In genomic region chr12:21378765-21379346, GRCm38 (mm10) we compare ENCODE assay signal across 7 mouse cellular contexts. TPM values are rescaled to one million over a fixed set of nuclear protein-coding genes. Genes with fewer than 3 reads are reported as not detected.
DNase-seq lines count a peak whose midpoint lies in the region; ATAC-seq lines count a peak whose summit lies in the region.
"Not testable (repeated sequence)": the region's sequence is repeated elsewhere in the genome, so short reads cannot be mapped to it uniquely, and the experiment has no call there.

No protein-coding gene starts in this region.

- H3K4me3 ChIP-seq in liver, embryonic 12.5 days; liver, embryonic 16.5 days (ENCODE audit: low read depth, low read length): not testable (repeated sequence)

- H3K27me3 ChIP-seq in liver, embryonic 12.5 days (replicated peaks); liver, embryonic 16.5 days (ENCODE audit: control insufficient read depth, insufficient read depth, low read depth, low read length): not testable (repeated sequence)

- peak overlapping the region; percentile 48 for H3K9ac ChIP-seq in liver, embryonic 12.5 days
- not testable (repeated sequence) for H3K9ac ChIP-seq in liver, embryonic 16.5 days (ENCODE audit: low read depth, low read length)

- H3K27ac ChIP-seq in liver, embryonic 12.5 days, result peak overlapping the region; percentile 82
- peak overlapping the region; percentile 69 for H3K27ac ChIP-seq in liver, embryonic 16.5 days (ENCODE audit: low read length)

- ATAC-seq in common myeloid progenitor, adult 5-6 weeks (replicated peaks; ENCODE audit: low read depth, poor library complexity, severe bottlenecking), result peak; percentile 77
- peak; percentile 65 to 76 for ATAC-seq in hematopoietic stem cell, adult 5-6 weeks (replicated peaks in 1 of 2; ENCODE audit: insufficient read depth in 1 of 2, low FRiP score in 2 of 2, low TSS enrichment in 1 of 2, low read depth in 1 of 2, poor library complexity in 2 of 2, severe bottlenecking in 2 of 2)
- ATAC-seq in liver, embryonic 12.5 days, result peak; percentile 74
- peak; percentile 56 for ATAC-seq in liver, embryonic 16.5 days (ENCODE audit: low read depth)
- peak; percentile 43; the same call in 1 of the 2 replicates for ATAC-seq in megakaryocyte-erythroid progenitor cell, adult 5-6 weeks (replicated peaks; ENCODE audit: low FRiP score, low TSS enrichment, poor library complexity, severe bottlenecking)

- WGBS in liver, embryonic 12.5 days (ENCODE audit: insufficient replicate concordance), result 11% methylated on average over 6 of the region's 6 CpGs
- 14% methylated on average over 6 of the region's 6 CpGs for WGBS in liver, embryonic 16.5 days (ENCODE audit: insufficient replicate concordance)

- H3K4me2 ChIP-seq in liver, embryonic 12.5 days, result peak overlapping the region; percentile 48
- H3K4me2 ChIP-seq in liver, embryonic 16.5 days (ENCODE audit: low read depth, low read length), result peak overlapping the region; percentile 22; the same call in 1 of the 2 replicates

- DNase-seq in CD4-positive helper T cell, adult 2 months (ENCODE audit: low read depth, low spot score), result peak; percentile 9
- DNase-seq in thymus, postnatal 25 days, result peak; percentile 28

- H3K4me1 ChIP-seq in liver, embryonic 12.5 days, result peaks cover 54% of the 10 kb centered on the region
- H3K4me1 ChIP-seq in liver, embryonic 16.5 days (ENCODE audit: control insufficient read depth, low read depth, low read length), result peaks cover 22% of the 10 kb centered on the region

- not testable (repeated sequence) for H3K9me3 ChIP-seq in liver, embryonic 12.5 days (replicated peaks); liver, embryonic 16.5 days (replicated peaks; ENCODE audit: control insufficient read depth, low read length)

- not testable (repeated sequence) for H3K36me3 ChIP-seq in liver, embryonic 12.5 days; liver, embryonic 16.5 days (ENCODE audit: control insufficient read depth, insufficient read depth)

RNA-seq across cellular contexts. Expression of gene Adam17, which starts 5.4 kb away (rescaled TPM):
- 55.2 and 61.6 TPM in 2 replicates for total RNA-seq in common myeloid progenitor, adult 5-6 weeks (2017)
- total RNA-seq in hematopoietic stem cell, adult 5-6 weeks (2017), result 44.0 and 48.7 TPM in 2 replicates
- polyA plus RNA-seq in liver, embryonic 12.5 days (2016; fragmentation: Nextera tagmentation; extraction: Ambion mirVana), result 24.9 and 28.0 TPM in 2 replicates
- polyA plus RNA-seq in liver, embryonic 16.5 days (2015; fragmentation: Nextera tagmentation; extraction: Ambion mirVana), result 15.8 and 16.3 TPM in 2 replicates
- 41.1 and 43.1 TPM in 2 replicates for total RNA-seq in megakaryocyte-erythroid progenitor cell, adult 5-6 weeks (2014; fragmentation: Nextera tagmentation)
- 47.5 and 52.2 TPM in 2 replicates for total RNA-seq in megakaryocyte-erythroid progenitor cell, adult 5-6 weeks (2017)

RNA-seq across cellular contexts. Expression of gene Ywhaq, which starts 38.6 kb away (rescaled TPM):
- total RNA-seq in common myeloid progenitor, adult 5-6 weeks (2017), result 232 and 249 TPM in 2 replicates
- 201 and 212 TPM in 2 replicates for total RNA-seq in hematopoietic stem cell, adult 5-6 weeks (2017)
- 325 and 327 TPM in 2 replicates for polyA plus RNA-seq in liver, embryonic 12.5 days (2016; fragmentation: Nextera tagmentation; extraction: Ambion mirVana)
- polyA plus RNA-seq in liver, embryonic 16.5 days (2015; fragmentation: Nextera tagmentation; extraction: Ambion mirVana), result 161 and 182 TPM in 2 replicates
- total RNA-seq in megakaryocyte-erythroid progenitor cell, adult 5-6 weeks (2014; fragmentation: Nextera tagmentation), result 167 and 196 TPM in 2 replicates
- total RNA-seq in megakaryocyte-erythroid progenitor cell, adult 5-6 weeks (2017), result 182 and 215 TPM in 2 replicates
